Mouse (Mus musculus) left cerebral cortex, postnatal 10 days (tissue): ENCODE measurements around the gene Gm11042. TPM values are rescaled to one million over a fixed set of nuclear protein-coding genes. Genes with fewer than 3 reads are reported as not detected.

Experiments
- DNase-seq, 2 experiments: peaks; one replicate each; pipeline ENCODE4 v3.0.0; 2021 to 2022; ENCODE audit warnings: low spot score in 2 of 2, mixed read lengths in 1 of 2; ENCODE audit errors: extremely low spot score in 1 of 2
- intact Hi-C: fragments of 180-260 bp; cut with DNase I; formaldehyde crosslinking; loops from one replicate; pipeline ENCODE4 v1.15.1; 2025
- total RNA-seq, 2 experiments: library from RNA; stranded (reverse); gene quantifications; 2 replicates each; pipeline ENCODE4 v1.2.3; 2021

Gm11042 gene
- total RNA-seq, 2 experiments from 2014 or later = not detected

- intact Hi-C loops = no loop called here
- no peak for DNase-seq
Measured at GRCm38 (mm10) chr12:74301559-74301958, 14.6 kb downstream of the Gm11042 start.

GRCm38 (mm10) chr12:74296374-74296773 lies 19.8 kb downstream of the Gm11042 start:
- intact Hi-C loops = loop anchor here (5.0 kb wide), 1 partner anchor 589 kb away; no protein-coding TSS in a partner anchor
- no peak for DNase-seq

- intact Hi-C loops = loop anchor here (5.0 kb wide), 1 partner anchor 236 kb away; no protein-coding TSS in a partner anchor
- DNase-seq = no peak
Measured at GRCm38 (mm10) chr12:74293624-74294023, 22.6 kb downstream of the Gm11042 start.

GRCm38 (mm10) chr12:74290983-74291382 lies 25.2 kb downstream of the Gm11042 start:
- intact Hi-C loops = loop anchor here (5.0 kb wide), 1 partner anchor 234 kb away; no protein-coding TSS in a partner anchor
- no peak for DNase-seq

- intact Hi-C loops = loop anchor here (5.0 to 10.0 kb wide), 2 partner anchors 52 to 110 kb away; no protein-coding TSS in a partner anchor
- peak; percentile 63 to 74 for DNase-seq
Measured at GRCm38 (mm10) chr12:74284685-74285054, 31.5 kb downstream of the Gm11042 start.

GRCm38 (mm10) chr12:74284020-74284684 lies 32.0 kb downstream of the Gm11042 start:
- intact Hi-C loops = loop anchor here (5.0 to 10.0 kb wide), 2 partner anchors 52 to 109 kb away; no protein-coding TSS in a partner anchor
- peak; percentile 93 to 95 for DNase-seq

- intact Hi-C loops = loop anchor here (5.0 to 10.0 kb wide), 2 partner anchors 51 to 108 kb away; no protein-coding TSS in a partner anchor
- DNase-seq = peak in 1 of 2 experiments; percentile 45
Measured at GRCm38 (mm10) chr12:74282846-74283245, 33.3 kb downstream of the Gm11042 start.

- no peak for DNase-seq
- intact Hi-C loops = loop anchor here (5.0 to 10.0 kb wide), 2 partner anchors 49 to 107 kb away; no protein-coding TSS in a partner anchor
Measured at GRCm38 (mm10) chr12:74281403-74281802, 34.8 kb downstream of the Gm11042 start.

- intact Hi-C loops = no loop called here
- DNase-seq = no peak
Measured at GRCm38 (mm10) chr12:74277265-74277664, 38.9 kb downstream of the Gm11042 start.

GRCm38 (mm10) chr12:74272545-74272944 lies 43.6 kb downstream of the Gm11042 start:
- intact Hi-C loops = no loop called here
- DNase-seq = no peak

- no peak for DNase-seq
- intact Hi-C loops = loop anchor here (5.0 kb wide), 1 partner anchor 36 kb away; no protein-coding TSS in a partner anchor
Measured at GRCm38 (mm10) chr12:74268644-74269285, 47.4 kb downstream of the Gm11042 start.

GRCm38 (mm10) chr12:74267049-74267448 lies 49.1 kb downstream of the Gm11042 start:
- intact Hi-C loops = loop anchor here (5.0 kb wide), 1 partner anchor 35 kb away; no protein-coding TSS in a partner anchor
- no peak for DNase-seq
